Mouse (Mus musculus) testis, postnatal 10 days (tissue): Measurements from ENCODE around the gene 2700081O15Rik.
A peak's percentile ranks its signal among the peaks of the same experiment; 100 is the strongest.
"Not testable (repeated sequence)": the region's sequence is repeated elsewhere in the genome, so short reads cannot be mapped to it uniquely, and the experiment has no call there.

Source experiments
- DNase-seq: peaks from one replicate; pipeline ENCODE4 v3.0.0; 2021; ENCODE audit warnings: low spot score

The 2700081O15Rik gene

GRCm38 (mm10) chr19:7416834-7417735 lies at the start of gene 2700081O15Rik:
TSS of gene 2700081O15Rik (plus strand) at chr19:7417625.
- DNase-seq, result peak; percentile 82

DNA sequence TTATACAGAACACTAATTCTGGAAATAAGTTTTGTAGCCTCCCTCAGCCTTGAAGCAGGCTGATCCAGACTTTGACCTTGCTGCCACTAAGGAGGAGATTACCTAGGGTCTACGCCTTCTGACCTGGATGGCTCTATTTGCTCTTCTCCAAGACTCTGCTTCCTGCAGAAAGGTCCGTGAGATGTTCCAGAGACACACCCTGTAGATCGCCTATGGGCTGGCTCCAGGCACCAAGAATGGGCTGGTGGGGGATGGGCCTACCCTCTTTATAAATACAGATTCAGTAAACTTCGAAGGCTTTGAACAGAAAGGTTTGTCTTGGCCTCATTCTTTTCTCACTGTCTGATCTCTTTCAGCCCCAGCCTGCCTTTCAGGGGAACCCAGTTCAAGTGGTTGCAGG lies 48.0 kb upstream of the 2700081O15Rik start:
- not testable (repeated sequence) for DNase-seq

DNA sequence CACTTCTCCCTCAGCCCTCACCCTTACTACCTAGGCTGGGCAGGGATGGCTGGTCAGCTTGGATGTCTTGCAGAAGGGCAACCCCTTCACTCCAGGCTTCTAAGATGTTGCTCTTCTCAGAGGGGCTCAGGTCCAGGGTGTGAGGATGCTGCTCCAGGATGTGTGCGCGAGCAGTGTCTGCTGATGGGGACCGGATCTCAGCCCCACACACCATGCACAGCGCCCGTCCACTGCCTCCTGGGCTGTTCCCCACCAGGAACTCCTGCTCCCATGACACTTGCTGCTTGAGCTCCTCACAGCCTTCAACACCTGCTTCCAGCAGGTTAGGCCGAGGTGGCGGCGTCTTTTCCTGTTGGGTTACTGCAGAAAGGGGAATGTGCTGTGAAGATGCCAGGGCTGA lies 42.9 kb upstream of the 2700081O15Rik start:
- DNase-seq, result no peak

DNA sequence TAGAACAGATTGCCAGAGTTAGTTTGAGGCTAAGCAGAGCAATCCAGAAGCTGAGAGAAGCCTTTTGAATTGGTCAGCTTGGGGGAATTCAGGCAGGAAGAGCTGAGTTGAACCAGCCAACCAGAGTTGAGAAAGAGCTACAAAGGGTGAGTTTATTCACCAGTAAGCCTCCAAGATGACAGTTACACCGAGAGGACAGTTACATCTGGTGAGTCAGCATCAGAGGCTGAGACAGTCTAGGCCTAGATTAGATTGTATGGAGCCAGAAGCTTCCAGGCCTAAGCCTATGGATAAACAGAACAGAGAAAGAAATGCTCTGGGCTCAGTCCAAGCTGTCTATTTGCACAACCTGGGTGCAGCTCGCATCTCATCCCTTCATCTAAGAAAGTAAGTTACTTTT lies 39.8 kb upstream of the 2700081O15Rik start:
- no peak for DNase-seq

DNA sequence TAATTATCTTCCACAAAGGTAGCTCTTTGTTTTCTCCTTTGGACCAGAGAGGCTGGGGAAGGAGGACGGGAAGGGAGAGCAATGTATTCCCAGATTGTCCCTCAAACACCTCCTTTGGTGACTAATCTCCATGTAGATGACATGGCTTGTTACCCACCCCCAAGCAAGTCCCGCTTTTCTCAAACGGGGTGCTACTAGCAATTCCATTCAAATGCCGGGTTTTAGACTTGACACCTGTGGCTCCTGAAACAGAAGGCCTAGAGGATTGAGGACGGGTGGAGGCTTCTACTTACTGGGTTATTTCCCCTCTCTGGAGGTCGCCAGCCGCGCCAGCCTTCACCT lies 35.5 kb upstream of the 2700081O15Rik start:
- DNase-seq, result no peak

DNA sequence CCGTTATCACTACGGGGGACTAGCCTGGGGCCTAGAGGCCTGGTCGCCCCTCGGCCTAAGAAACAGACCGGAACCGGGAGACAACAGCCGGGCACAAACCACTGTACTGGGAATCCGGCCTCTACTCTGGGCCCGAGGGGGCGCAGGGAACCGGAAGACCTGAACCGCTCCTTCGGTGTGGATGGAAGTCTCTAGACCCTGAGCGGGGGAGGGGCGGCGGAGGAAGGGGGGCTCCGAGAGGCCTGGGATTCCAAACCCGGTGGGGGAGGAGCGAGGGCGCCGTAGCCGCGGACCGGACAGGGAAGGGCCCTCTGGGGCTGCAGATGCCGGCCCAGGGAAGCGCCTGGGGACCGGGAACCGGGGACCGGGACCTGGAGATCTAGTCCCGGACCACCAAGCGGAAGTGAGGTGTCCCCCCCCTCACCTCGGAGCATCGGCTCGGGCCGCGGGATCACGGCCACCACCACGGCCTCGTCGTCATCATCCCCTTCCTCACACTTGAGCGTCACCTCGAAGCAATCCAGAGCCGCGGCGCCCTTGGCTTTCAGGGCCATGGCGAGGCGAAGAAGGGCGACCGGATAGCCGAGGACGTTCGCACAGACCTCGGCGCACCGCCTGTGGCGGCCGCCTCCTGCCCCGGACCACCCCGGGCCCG lies 35.0 kb upstream of the 2700081O15Rik start:
- DNase-seq, result peak; percentile 87

GRCm38 (mm10) chr19:7382903-7383865 lies 34.2 kb upstream of the 2700081O15Rik start, which contains the start of gene Spindoc:
TSS of gene Spindoc (minus strand) at chr19:7382994.
- DNase-seq, result peak; percentile 99

DNA sequence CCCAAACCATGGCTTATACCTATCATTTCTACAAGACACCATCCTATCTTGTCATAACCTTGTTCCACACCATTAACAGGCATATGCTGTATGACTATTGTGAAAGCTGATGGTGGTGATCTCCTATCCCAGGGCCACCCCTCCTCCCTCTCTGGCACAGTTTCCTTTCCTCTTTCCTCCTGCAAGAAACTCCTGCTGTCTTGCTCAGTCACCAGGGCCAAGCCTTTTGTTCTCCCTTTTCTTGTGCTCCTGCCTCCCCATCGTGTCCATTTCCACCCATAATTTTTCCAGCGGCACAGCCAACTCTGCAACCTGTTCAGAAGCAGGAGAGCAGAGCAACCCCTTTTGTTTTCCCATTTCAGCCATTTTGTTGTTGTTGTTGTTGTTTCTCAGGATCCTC lies 31.4 kb upstream of the 2700081O15Rik start:
- no peak for DNase-seq

DNA sequence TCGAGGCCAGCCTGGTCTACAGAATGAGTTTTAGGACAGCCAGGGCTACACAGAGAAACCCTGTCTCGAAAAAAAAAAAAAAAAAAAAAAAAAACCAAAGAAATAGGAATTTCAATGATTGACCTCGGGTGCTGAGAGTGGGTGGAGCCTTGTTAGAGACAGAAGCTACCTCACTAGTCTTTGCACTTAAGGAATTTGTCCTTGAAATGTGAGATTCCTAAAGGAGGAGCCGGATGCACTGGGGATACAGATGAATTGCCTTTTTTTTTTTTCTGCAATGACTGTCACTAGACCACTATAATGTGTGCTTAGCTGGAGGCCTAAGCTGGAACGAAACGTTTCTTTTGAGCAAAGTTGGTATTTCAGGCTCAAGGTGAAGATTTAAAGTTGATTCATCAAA lies 28.9 kb upstream of the 2700081O15Rik start:
- no peak for DNase-seq

DNA sequence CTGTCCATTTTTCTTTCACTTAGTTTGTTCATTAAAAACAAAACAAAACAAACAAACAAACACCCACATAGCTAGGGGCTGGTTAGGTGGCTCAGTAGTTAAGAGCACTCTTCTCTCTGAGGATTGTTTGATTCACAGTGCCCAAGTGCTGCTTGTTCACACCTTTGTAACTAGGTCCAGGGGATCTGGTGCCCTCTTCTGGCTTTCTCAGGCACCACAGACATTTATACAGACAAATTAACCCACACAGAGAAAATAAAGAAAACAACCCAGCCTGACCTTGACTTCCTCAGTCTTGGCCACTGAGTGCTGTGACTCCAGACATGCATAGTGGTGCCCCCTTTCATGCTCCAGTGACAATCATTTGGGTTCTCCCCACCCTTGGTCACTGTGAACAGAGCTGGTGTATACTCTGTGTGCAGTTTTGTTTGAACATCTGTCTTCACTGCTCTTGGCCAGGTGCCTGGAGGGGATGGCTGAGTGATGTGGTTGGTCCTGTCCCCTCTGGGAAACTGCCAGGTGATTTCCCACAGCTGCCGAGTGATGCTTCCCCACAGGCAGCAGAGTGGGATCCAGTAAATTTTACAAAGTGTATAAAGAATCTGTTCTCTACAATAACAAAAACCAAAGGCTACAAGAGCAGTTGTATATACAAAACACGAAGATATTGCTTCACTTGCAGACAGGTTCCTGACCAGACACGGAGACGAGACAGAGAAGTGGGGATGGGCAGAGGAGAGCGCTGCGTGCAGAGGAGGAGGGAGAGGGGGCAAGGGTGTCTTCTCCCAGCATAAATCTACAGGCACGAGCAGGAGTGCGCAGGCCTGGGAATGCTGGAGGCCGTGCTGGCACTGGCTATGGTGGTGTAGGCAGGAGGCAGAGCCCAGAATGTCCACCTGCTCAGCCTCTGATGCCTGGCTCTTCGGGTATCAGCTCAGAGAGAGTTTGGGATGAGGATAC lies 20.3 kb upstream of the 2700081O15Rik start:
- DNase-seq, result peak; percentile 59

- not testable (repeated sequence) for DNase-seq
Measured at GRCm38 (mm10) chr19:7398898-7399297, 18.5 kb upstream of the 2700081O15Rik start.

DNA sequence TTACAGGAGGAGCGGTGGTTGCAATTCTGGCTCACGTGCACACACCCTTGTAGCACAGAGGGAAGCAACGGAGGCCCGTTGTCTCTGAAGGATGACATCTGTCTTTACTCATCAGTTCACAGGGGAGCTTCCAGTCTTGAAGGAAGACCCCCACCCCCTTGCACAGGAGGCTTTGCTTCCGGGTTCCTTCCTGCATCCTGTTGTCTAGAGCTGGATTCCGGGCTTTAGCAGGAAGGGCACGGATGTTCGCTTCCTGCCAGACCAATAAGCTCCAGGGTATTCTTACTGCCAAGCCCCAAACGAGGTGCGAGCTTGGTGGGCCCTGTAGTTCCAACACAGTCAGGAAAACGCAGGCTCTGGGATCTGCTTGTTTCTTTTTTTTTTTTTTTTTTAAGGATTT lies 16.8 kb upstream of the 2700081O15Rik start:
- DNase-seq, result no peak

DNA sequence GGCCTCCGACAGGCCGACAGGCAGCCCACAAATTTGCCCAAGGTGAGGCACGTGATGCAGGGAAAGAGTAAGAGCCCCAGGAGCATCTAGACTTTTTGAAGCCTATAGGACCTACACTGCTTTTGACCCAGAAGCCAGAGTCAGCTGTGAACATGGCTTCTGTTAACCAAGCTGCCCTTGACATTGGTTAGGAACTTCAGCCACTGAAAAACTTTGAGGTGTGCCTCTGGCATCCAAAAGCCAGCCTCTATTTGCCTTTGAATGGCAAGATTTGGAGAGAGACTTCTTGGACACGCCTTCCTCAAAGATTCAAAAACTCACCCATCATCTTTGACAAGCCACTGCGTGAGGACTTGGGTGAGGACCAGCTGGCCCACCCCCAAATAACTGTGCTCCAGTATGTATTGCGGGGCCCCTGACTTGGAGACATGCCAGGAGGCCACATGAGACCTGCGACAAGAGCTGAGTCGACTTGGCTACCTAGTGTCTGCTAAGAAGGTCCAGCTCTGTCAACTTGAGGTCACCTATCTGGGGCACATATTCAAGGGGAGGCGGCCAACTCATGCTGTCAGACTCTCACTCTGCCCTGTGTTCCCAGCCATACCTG lies 12.7 kb upstream of the 2700081O15Rik start:
- no peak for DNase-seq

DNA sequence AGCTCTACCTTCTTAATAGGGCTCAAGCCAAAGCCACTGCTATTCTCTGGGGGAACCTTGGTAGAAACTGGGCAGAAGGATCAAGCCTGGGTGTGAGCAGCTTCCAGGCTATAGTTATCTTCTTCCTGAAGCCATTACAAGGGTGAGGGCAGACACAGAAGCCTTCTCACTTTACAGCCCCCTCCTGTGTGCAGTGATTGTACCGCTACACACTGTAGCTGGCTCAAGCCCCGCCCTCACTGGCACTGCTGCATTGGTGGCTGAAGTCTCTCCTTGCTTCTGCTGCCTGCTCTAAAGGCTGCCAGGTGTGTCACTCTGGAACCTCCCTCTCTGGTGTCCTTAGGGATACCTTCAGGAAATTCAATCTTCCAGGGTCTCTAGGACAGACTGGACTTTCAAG lies 5.1 kb upstream of the 2700081O15Rik start:
- DNase-seq, result no peak

GRCm38 (mm10) chr19:7415916-7416833 lies 1.2 kb upstream of the 2700081O15Rik start:
- peak; percentile 58 for DNase-seq

GRCm38 (mm10) chr19:7417911-7418849 lies 755 bp downstream of the 2700081O15Rik start:
- DNase-seq, result peak; percentile 92

GRCm38 (mm10) chr19:7419134-7419533 lies 1.7 kb downstream of the 2700081O15Rik start:
- no peak for DNase-seq

DNA sequence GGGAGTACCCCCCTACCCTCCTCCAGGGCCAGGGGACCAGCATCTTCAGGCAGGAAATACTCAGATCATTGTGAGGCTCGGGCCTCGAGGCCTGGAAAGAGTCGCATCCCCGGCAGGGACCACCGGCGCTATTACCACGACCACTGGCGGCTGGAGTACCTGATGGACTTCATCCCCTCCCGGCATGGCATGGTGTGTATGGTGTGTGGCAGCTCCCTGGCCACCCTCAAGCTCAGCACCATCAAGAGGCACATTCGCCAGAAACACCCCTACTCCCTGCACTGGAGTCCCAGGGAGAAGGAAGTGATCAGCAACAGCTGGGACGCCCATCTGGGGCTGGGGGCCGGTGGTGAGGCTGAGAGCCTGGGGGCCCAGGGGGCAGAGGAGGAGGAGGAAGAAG lies 2.7 kb downstream of the 2700081O15Rik start:
- DNase-seq, result no peak
